Mouse (Mus musculus) hindbrain, embryonic 15.5 days (tissue): ENCODE results near the gene Fgfr2. TPM values are rescaled to one million over a fixed set of nuclear protein-coding genes. Genes with fewer than 3 reads are reported as not detected.

ENCODE experiments used
- ATAC-seq: fragments of 200-750 bp; cut with Nextera tagmentation; 2 replicates; pipeline ENCODE4 v1.8.0; 2017; ENCODE audit warnings: low read depth, moderate number of reproducible peaks, moderate TSS enrichment; ENCODE audit not compliant: low FRiP score
- H3K27ac ChIP-seq: fragments of 300-500 bp; sonication (generic); replicated peaks from 2 replicates; pipeline ENCODE4 v1.5.1; 2015; ENCODE audit warnings: mild to moderate bottlenecking, inconsistent platforms
- H3K27me3 ChIP-seq: fragments of 300-500 bp; sonication (generic); 2 replicates; pipeline ENCODE4 v1.6.1; 2015; ENCODE audit warnings: control low read depth, inconsistent platforms
- H3K36me3 ChIP-seq: fragments of 300-500 bp; sonication (generic); 2 replicates; pipeline ENCODE4 v1.6.1; 2015; ENCODE audit warnings: control low read depth, inconsistent platforms
- H3K4me1 ChIP-seq: fragments of 300-500 bp; sonication (generic); replicated peaks from 2 replicates; pipeline ENCODE4 v1.6.1; 2015; ENCODE audit warnings: control low read depth, inconsistent platforms
- H3K4me2 ChIP-seq: fragments of 300-500 bp; sonication (generic); 2 replicates; pipeline ENCODE4 v1.6.1; 2015; ENCODE audit warnings: moderate library complexity, mild to moderate bottlenecking, inconsistent platforms
- H3K4me3 ChIP-seq: fragments of 300-500 bp; sonication (generic); 2 replicates; pipeline ENCODE4 v1.5.1; 2015; ENCODE audit warnings: mild to moderate bottlenecking, inconsistent platforms
- H3K9ac ChIP-seq: fragments of 300-500 bp; sonication (generic); 2 replicates; pipeline ENCODE4 v1.6.1; 2015; ENCODE audit warnings: inconsistent platforms
- H3K9me3 ChIP-seq: fragments of 300-500 bp; sonication (generic); 2 replicates; pipeline ENCODE4 v1.6.1; 2016; ENCODE audit warnings: control low read depth, inconsistent platforms
- WGBS: fragments of 180-500 bp; shearing (Covaris S2); methylation state at CpG from one replicate; pipeline ENCODE4 v1.1.7; 2015; 5-methylcytosine and 5-hydroxymethylcytosine counted together
- polyA plus RNA-seq: library from polyadenylated mRNA; unstranded; fragments of >200 nt; fragmentation: Nextera tagmentation; extraction: Ambion mirVana; gene quantifications from 2 replicates; pipeline ENCODE4 v1.2.1, GENCODE M21; 2015

The Fgfr2 gene
- polyA plus RNA-seq, 1 experiment from 2014 or later = 28.5 TPM

- Histone ChIP-seq H3K9ac (no peak overlapping the region), H3K4me1 (peaks cover 30% of the 10 kb centered on the region), H3K9me3 (no peaks in the 10 kb centered on the region), H3K4me2 (no peak overlapping the region), H3K27me3 (no peaks in the 10 kb centered on the region), H3K4me3 (no peak overlapping the region), H3K27ac (0 out of 2 replicates have a peak overlapping the region, but pooled peaks have one; percentile 12), H3K36me3 (no peaks in the 10 kb centered on the region)
- peak; percentile 55; the same call in 1 of the 2 replicates for ATAC-seq
- 37% methylated on average over 9 of the region's 9 CpGs for WGBS
Observed at GRCm38 (mm10) chr7:133032589-133033203, 90.5 kb downstream of the Fgfr2 start.

DNA sequence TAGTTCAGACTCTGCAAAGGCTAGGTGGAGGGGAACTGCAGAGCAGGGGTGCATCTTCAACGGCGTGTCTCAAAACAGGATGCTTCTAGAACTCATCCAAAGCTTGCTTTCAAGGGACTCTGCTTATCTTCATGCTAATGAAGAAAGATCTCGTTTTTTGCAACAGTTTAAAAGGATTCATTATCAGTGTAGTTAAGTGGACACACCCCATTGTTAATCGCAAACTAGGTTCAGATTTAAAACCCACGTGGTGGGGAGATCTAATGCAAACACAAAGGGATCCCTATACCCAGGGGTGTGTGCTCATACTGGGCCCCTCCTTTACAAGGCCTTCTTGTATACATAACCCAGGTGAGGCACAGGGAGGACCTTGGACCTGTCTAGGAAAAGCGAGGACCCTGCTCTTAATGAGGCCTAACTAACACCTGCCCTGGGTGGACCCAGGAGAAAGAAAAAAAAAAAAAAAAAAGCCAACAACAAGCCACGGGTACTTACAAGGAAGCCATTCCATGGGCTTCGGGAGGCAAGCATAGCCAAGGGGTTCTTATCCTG, 93.6 kb downstream of the Fgfr2 start:
- Histone ChIP-seq H3K27me3 (no peaks in the 10 kb centered on the region), H3K4me2 (no peak overlapping the region), H3K4me1 (peaks cover 16% of the 10 kb centered on the region), H3K27ac (no peak overlapping the region), H3K4me3 (no peak overlapping the region), H3K9me3 (no peaks in the 10 kb centered on the region), H3K9ac (no peak overlapping the region), H3K36me3 (no peaks in the 10 kb centered on the region)
- WGBS = 86% methylated on average over 8 of the region's 8 CpGs
- no peak for ATAC-seq

- no peak overlapping the region for H3K4me3 ChIP-seq
- H3K36me3 ChIP-seq = no peaks in the 10 kb centered on the region
- 89% methylated on average over 8 of the region's 8 CpGs for WGBS
- H3K9ac ChIP-seq = no peak overlapping the region
- H3K4me2 ChIP-seq = no peak overlapping the region
- no peaks in the 10 kb centered on the region for H3K9me3 ChIP-seq
- no peak overlapping the region for H3K27ac ChIP-seq
- H3K27me3 ChIP-seq = no peaks in the 10 kb centered on the region
- no peak for ATAC-seq
- peaks cover 16% of the 10 kb centered on the region for H3K4me1 ChIP-seq
Observed at GRCm38 (mm10) chr7:133029004-133029403, 94.1 kb downstream of the Fgfr2 start.

- peaks cover 6% of the 10 kb centered on the region for H3K4me1 ChIP-seq
- no peak for ATAC-seq
- H3K4me3 ChIP-seq = no peak overlapping the region
- H3K4me2 ChIP-seq = no peak overlapping the region
- no peak overlapping the region for H3K9ac ChIP-seq
- no peaks in the 10 kb centered on the region for H3K27me3 ChIP-seq
- 93% methylated on average over 4 of the region's 4 CpGs for WGBS
- no peaks in the 10 kb centered on the region for H3K9me3 ChIP-seq
- no peak overlapping the region for H3K27ac ChIP-seq
- H3K36me3 ChIP-seq = no peaks in the 10 kb centered on the region
Observed at GRCm38 (mm10) chr7:133027930-133028329, 95.2 kb downstream of the Fgfr2 start.

GRCm38 (mm10) chr7:133024694-133025093, 98.5 kb downstream of the Fgfr2 start:
- Histone ChIP-seq H3K9me3 (no peaks in the 10 kb centered on the region), H3K9ac (no peak overlapping the region), H3K27me3 (no peaks in the 10 kb centered on the region), H3K4me3 (no peak overlapping the region), H3K27ac (no peak overlapping the region), H3K36me3 (no peaks in the 10 kb centered on the region), H3K4me1 (peaks cover 16% of the 10 kb centered on the region), H3K4me2 (no peak overlapping the region)
- WGBS = 76% methylated on average over 1 of the region's 1 CpGs
- ATAC-seq = no peak

DNA sequence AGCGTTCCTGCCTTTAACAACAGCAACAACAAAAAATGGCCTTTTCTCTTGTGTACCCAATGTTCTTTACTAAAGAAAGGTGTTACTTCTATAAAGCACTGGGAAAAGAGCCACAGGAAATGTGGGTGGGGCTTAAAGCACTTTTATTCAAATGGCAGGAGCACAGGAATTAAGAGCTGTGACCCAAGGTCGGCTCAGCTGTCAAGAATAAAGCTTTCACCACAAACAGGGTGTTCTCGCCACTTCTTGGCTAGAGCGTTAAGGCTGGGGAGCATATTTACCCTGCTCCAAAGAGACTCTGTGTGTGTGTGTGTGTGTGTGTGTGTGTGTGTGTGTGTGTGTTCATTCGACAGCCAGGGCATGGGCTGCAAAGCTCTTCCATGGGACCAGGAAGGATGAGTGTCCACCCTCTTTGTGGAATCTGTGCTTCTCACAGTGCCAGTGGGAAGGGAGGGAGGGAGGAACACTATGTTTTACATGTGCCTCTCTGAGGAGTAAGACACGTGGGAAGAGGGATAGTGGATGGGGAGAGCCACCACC, 103.6 kb downstream of the Fgfr2 start:
- H3K4me2 ChIP-seq = no peak overlapping the region
- 0 out of 2 replicates have a peak overlapping the region, but pooled peaks have one; percentile 8 for H3K27ac ChIP-seq
- H3K36me3 ChIP-seq = no peaks in the 10 kb centered on the region
- no peak for ATAC-seq
- 41% methylated on average over 6 of the region's 6 CpGs for WGBS
- no peak overlapping the region for H3K9ac ChIP-seq
- peaks cover 36% of the 10 kb centered on the region for H3K4me1 ChIP-seq
- H3K27me3 ChIP-seq = no peaks in the 10 kb centered on the region
- no peak overlapping the region for H3K4me3 ChIP-seq
- no peaks in the 10 kb centered on the region for H3K9me3 ChIP-seq

DNA sequence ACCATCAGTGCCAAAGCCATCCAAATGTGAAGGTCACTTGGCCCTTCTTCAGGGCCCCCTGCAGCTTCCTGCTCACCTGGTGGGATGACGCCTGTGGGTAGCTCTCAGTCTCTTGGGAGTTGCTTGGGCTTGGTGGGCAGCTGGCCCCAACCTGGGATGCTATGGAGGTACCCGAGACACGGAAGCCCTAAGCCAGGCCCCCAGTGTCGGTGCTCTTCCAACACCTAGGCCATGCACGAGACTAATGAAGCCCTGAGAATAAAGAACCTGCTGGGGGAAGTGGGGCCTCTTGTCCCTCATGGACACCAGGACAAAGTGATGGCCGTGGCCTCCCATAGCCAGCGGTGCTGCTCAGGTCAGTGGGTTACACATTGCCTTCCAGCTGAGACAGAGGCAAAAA, 104.2 kb downstream of the Fgfr2 start:
- Histone ChIP-seq H3K27ac (no peak overlapping the region), H3K4me1 (peaks cover 42% of the 10 kb centered on the region), H3K4me2 (no peak overlapping the region), H3K9me3 (no peaks in the 10 kb centered on the region), H3K27me3 (no peaks in the 10 kb centered on the region), H3K4me3 (no peak overlapping the region), H3K9ac (no peak overlapping the region), H3K36me3 (no peaks in the 10 kb centered on the region)
- no peak for ATAC-seq
- WGBS = 77% methylated on average over 7 of the region's 7 CpGs

- Histone ChIP-seq H3K4me1 (peaks cover 70% of the 10 kb centered on the region), H3K27me3 (no peaks in the 10 kb centered on the region), H3K4me3 (no peak overlapping the region), H3K36me3 (no peaks in the 10 kb centered on the region), H3K27ac (peak overlapping the region; percentile 62), H3K4me2 (no peak overlapping the region), H3K9me3 (no peaks in the 10 kb centered on the region), H3K9ac (peak overlapping the region; percentile 21)
- 33% methylated on average over 7 of the region's 7 CpGs for WGBS
- ATAC-seq = 0 out of 2 replicates have a peak, but pooled peaks have one; percentile 16
Observed at GRCm38 (mm10) chr7:133015416-133016070, 107.6 kb downstream of the Fgfr2 start.

DNA sequence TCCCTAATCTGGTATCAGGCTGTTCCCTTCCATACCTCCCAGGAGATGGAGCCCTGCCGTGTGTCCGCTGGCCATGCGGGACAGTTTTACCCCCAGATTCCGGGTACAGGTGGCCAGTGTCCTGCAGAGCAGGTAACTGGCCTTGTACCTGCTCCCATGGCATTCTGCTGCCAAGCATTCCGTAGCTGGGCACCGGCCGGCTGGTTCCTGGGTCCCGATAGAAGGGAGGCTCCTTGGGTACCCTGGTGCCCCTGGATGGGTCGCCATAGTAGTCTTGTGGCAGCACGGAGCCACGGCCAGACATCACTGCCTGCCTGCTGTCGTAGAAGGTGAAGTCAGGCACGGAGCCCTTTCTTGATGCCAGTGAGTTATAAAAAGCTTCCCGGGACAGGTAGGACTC, 108.5 kb downstream of the Fgfr2 start:
- no peaks in the 10 kb centered on the region for H3K36me3 ChIP-seq
- H3K27me3 ChIP-seq = no peaks in the 10 kb centered on the region
- H3K27ac ChIP-seq = peak overlapping the region; percentile 62
- H3K4me3 ChIP-seq = no peak overlapping the region
- peaks cover 67% of the 10 kb centered on the region for H3K4me1 ChIP-seq
- H3K9ac ChIP-seq = no peak overlapping the region
- H3K9me3 ChIP-seq = no peaks in the 10 kb centered on the region
- H3K4me2 ChIP-seq = no peak overlapping the region
- 92% methylated on average over 14 of the region's 14 CpGs for WGBS
- no peak for ATAC-seq

DNA sequence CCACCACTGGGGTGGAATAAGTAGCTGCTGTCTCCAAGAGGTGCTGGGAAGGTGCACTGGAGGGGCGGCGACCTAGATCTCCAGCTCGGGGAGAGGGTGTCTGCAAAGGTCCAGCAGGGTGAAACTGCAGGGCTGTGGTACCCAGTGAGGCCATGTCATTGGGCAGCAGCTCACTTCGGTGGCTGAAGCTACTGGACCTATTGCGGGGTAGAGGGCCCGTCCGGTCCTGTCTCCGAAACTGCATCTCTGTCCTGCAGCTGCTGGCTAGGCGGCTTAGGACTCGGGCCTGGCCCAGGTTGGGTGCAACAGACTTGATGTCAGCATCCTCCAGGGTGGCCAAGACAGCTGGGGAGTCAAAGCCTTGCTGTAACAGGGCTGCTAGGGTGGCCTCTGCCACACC, 109.2 kb downstream of the Fgfr2 start:
- Histone ChIP-seq H3K27me3 (no peaks in the 10 kb centered on the region), H3K27ac (no peak overlapping the region; the same call in 1 of the 2 replicates), H3K4me1 (peaks cover 71% of the 10 kb centered on the region), H3K9ac (no peak overlapping the region), H3K9me3 (no peaks in the 10 kb centered on the region), H3K4me3 (no peak overlapping the region), H3K36me3 (no peaks in the 10 kb centered on the region), H3K4me2 (no peak overlapping the region)
- ATAC-seq = no peak
- WGBS = 96% methylated on average over 10 of the region's 10 CpGs

DNA sequence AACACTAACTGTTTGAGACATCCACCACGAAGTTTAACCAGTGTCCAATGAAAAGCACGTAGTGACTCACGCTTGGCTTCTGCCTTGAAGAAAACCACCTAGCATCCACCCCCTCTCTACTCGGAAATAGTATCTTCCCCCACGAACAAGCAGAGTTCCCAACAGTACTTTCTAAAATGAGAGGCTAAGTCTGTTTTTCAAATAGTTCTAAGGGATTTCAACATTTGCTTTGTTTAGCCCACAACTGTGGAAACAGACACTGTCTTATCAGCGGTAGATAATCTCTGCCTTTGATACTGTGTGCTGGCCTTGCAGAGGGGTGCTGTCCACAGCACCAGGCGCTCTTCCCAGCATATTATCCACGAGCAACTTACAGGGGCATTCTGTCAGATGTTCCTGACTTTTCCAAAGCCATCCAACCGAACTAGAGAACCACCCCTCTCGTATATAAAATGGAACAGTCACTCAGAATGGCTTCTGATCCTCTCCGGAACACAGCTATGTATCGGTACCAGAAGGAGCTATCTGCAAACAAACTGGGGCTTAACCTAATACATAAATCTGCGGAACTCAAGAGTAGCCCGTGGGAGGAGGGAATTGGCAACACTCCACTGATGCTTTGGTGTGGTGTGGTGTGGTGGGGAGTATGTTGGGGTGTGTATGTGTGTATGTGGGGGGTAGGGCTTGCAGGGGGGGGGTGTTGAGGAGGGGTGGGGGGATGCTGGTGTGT, 110.3 kb downstream of the Fgfr2 start:
- H3K4me2 ChIP-seq = no peak overlapping the region
- H3K4me3 ChIP-seq = no peak overlapping the region
- H3K27ac ChIP-seq = no peak overlapping the region
- no peaks in the 10 kb centered on the region for H3K36me3 ChIP-seq
- no peak for ATAC-seq
- H3K9ac ChIP-seq = no peak overlapping the region
- H3K27me3 ChIP-seq = no peaks in the 10 kb centered on the region
- 71% methylated on average over 14 of the region's 14 CpGs for WGBS
- peaks cover 82% of the 10 kb centered on the region for H3K4me1 ChIP-seq
- no peaks in the 10 kb centered on the region for H3K9me3 ChIP-seq

DNA sequence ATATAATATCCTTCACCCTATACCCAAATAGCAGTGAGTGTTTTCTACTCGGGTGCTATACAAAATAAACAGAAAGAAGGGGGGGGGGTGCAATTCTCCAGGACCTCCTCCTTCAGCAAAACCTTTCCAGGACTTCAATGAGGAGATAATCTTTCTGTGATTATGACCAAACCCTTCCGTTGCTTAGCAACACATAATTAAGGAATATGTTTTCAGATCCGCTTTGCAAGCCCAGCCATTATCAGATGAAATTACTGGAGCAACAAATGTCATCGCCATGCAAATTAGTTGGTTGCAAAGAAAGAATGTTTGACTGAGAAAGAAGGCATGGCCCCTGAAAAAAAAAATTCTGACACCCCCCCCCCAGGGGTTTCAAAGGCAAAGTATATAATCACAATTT, 111.5 kb downstream of the Fgfr2 start:
- Histone ChIP-seq H3K27ac (peak overlapping the region; percentile 72), H3K4me3 (no peak overlapping the region), H3K36me3 (no peaks in the 10 kb centered on the region), H3K27me3 (no peaks in the 10 kb centered on the region), H3K4me2 (peak overlapping the region; percentile 8), H3K4me1 (peaks cover 86% of the 10 kb centered on the region), H3K9ac (no peak overlapping the region), H3K9me3 (no peaks in the 10 kb centered on the region)
- 26% methylated on average over 4 of the region's 4 CpGs for WGBS
- peak; percentile 1; the same call in 1 of the 2 replicates for ATAC-seq
